Mouse (Mus musculus) left cerebral cortex, adult 2 months (tissue): ENCODE results near the gene Aif1. TPM values are rescaled to one million over a fixed set of nuclear protein-coding genes. Genes with fewer than 3 reads are reported as not detected.

Experiments
- DNase-seq, 2 experiments: peaks; one replicate each; pipeline ENCODE4 v3.0.0; 2021 to 2022; ENCODE audit warnings: low spot score in 2 of 2, mixed read lengths in 1 of 2; ENCODE audit errors: extremely low spot score in 1 of 2
- H3K27ac ChIP-seq: fragments of 200-600 bp; 2 replicates; pipeline ENCODE4 v1.8.1; 2022
- H3K4me3 ChIP-seq: fragments of 200-600 bp; 2 replicates; pipeline ENCODE4 v1.8.1; 2022
- CTCF ChIP-seq: fragments of 200-600 bp; IDR thresholded peaks from 2 replicates; pipeline ENCODE4 v1.8.1; 2022; ENCODE audit warnings: antibody characterized with exemption, mild to moderate bottlenecking, moderate library complexity
- intact Hi-C: fragments of 180-260 bp; cut with DNase I; formaldehyde crosslinking; loops from one replicate; pipeline ENCODE4 v1.15.1; 2025
- total RNA-seq, 2 experiments: library from RNA; stranded (reverse); gene quantifications; 2 replicates each; pipeline ENCODE4 v1.2.3; 2021

Aif1 gene
- total RNA-seq, 2 experiments from 2014 or later = 8.0 to 14.4 TPM

GRCm38 (mm10) chr17:35193881-35194843, 18.3 kb upstream of the Aif1 start, which contains the start of gene Ltb:
Ltb (plus strand) TSS chr17:35194439.
- TF ChIP-seq CTCF = no peak
- no peak for DNase-seq
- no peak within 1 kb of the TSS for H3K4me3 ChIP-seq
- intact Hi-C loops = no loop called here
- H3K27ac ChIP-seq = no peak within 1 kb of the TSS

- intact Hi-C loops = no loop called here
- Histone ChIP-seq H3K27ac (no peak overlapping the region), H3K4me3 (no peak overlapping the region)
- DNase-seq = no peak
- TF ChIP-seq CTCF = no peak
These were observed 17.1 kb upstream of the Aif1 start for GRCm38 (mm10) chr17:35192924-35193323.

GRCm38 (mm10) chr17:35191723-35192122, 15.9 kb upstream of the Aif1 start:
- no peak; the same call in 1 of the 2 replicates for TF ChIP-seq CTCF
- Histone ChIP-seq H3K27ac (no peak overlapping the region), H3K4me3 (no peak overlapping the region)
- DNase-seq = no peak
- intact Hi-C loops = no loop called here

- intact Hi-C loops = no loop called here
- H3K4me3 ChIP-seq = no peak overlapping the region
These were observed 14.2 kb upstream of the Aif1 start for GRCm38 (mm10) chr17:35190096-35190495.

GRCm38 (mm10) chr17:35189186-35189585, 13.3 kb upstream of the Aif1 start:
- H3K27ac ChIP-seq = peak overlapping the region; percentile 7; the same call in 1 of the 2 replicates
- intact Hi-C loops = no loop called here
- no peak for TF ChIP-seq CTCF
- H3K4me3 ChIP-seq = no peak overlapping the region
- no peak for DNase-seq

More at GRCm38 (mm10) chr17:35190096-35190495, 14.2 kb upstream of the Aif1 start:
- DNase-seq = no peak
- no peak overlapping the region; the same call in 1 of the 2 replicates for H3K27ac ChIP-seq
- no peak for TF ChIP-seq CTCF

GRCm38 (mm10) chr17:35187959-35188610, 12.2 kb upstream of the Aif1 start, which contains the start of gene Lst1:
Lst1 (minus strand) TSS chr17:35188439.
- no peak for DNase-seq
- no peak for TF ChIP-seq CTCF
- no peak within 1 kb of the TSS for H3K27ac ChIP-seq
- intact Hi-C loops = no loop called here
- H3K4me3 ChIP-seq = no peak within 1 kb of the TSS

- intact Hi-C loops = no loop called here
- H3K4me3 ChIP-seq = no peak overlapping the region
- TF ChIP-seq CTCF = no peak
- DNase-seq = no peak
- no peak overlapping the region for H3K27ac ChIP-seq
These were observed 11.5 kb upstream of the Aif1 start for GRCm38 (mm10) chr17:35187345-35187744.

- TF ChIP-seq CTCF = no peak
- DNase-seq = no peak
- intact Hi-C loops = no loop called here
- Histone ChIP-seq H3K27ac (no peak overlapping the region; the same call in 1 of the 2 replicates), H3K4me3 (peak overlapping the region; percentile 3; the same call in 1 of the 2 replicates)
These were observed 10.8 kb upstream of the Aif1 start for GRCm38 (mm10) chr17:35186681-35187080.

- Histone ChIP-seq H3K27ac (no peak overlapping the region), H3K4me3 (peak overlapping the region; percentile 39)
- no peak for TF ChIP-seq CTCF
- intact Hi-C loops = no loop called here
- no peak for DNase-seq
These were observed 10.1 kb upstream of the Aif1 start for GRCm38 (mm10) chr17:35185639-35186611.

GRCm38 (mm10) chr17:35180093-35180492, 4.2 kb upstream of the Aif1 start:
- TF ChIP-seq CTCF = no peak
- no peak for DNase-seq
- Histone ChIP-seq H3K27ac (no peak overlapping the region), H3K4me3 (no peak overlapping the region)
- intact Hi-C loops = no loop called here

GRCm38 (mm10) chr17:35178528-35178927, 2.7 kb upstream of the Aif1 start:
- Histone ChIP-seq H3K4me3 (no peak overlapping the region), H3K27ac (no peak overlapping the region)
- peak in 1 of 2 experiments; percentile 58 for DNase-seq
- intact Hi-C loops = loop anchor here (1.0 kb wide), 1 partner anchor 54 kb away; no protein-coding TSS in a partner anchor
- TF ChIP-seq CTCF = peak; percentile 83
